Mouse (Mus musculus) testis, adult 2 months (tissue): Measurements from ENCODE around the gene AW549877.

ENCODE experiments used
- CTCF ChIP-seq: fragments of 200-500 bp; IDR thresholded peaks from 2 replicates; pipeline ENCODE4 v1.5.1; 2012; ENCODE audit warnings: low read depth, mild to moderate bottlenecking, inconsistent platforms, low read length, moderate library complexity; ENCODE audit not compliant: control insufficient read depth, insufficient read depth, insufficient replicate concordance
- POLR2A ChIP-seq: fragments of 200-500 bp; IDR thresholded peaks from 2 replicates; pipeline ENCODE4 v1.6.1; 2012; ENCODE audit warnings: low read depth, mild to moderate bottlenecking, inconsistent platforms, low read length, moderate library complexity; ENCODE audit not compliant: control insufficient read depth

- TF ChIP-seq CTCF: no peak
- TF ChIP-seq POLR2A: no peak
Observed at GRCm38 (mm10) chr15:3984876-3985275, 10.7 kb downstream of the AW549877 start.
